Mouse (Mus musculus) hindbrain, embryonic 12.5 days (tissue): ENCODE data around the gene Clec4b2. TPM values are rescaled to one million over a fixed set of nuclear protein-coding genes. Genes with fewer than 3 reads are reported as not detected.
"Not testable (repeated sequence)": the region's sequence is repeated elsewhere in the genome, so short reads cannot be mapped to it uniquely, and the experiment has no call there.

ENCODE experiments used
- ATAC-seq: fragments of 200-750 bp; cut with Nextera tagmentation; 2 replicates; pipeline ENCODE4 v1.8.0; 2017; ENCODE audit warnings: moderate TSS enrichment; ENCODE audit not compliant: low FRiP score
- H3K27ac ChIP-seq: fragments of 300-500 bp; sonication (generic); 2 replicates; pipeline ENCODE4 v1.5.1; 2016; ENCODE audit warnings: mild to moderate bottlenecking
- H3K27me3 ChIP-seq: fragments of 300-500 bp; sonication (generic); 2 replicates; pipeline ENCODE4 v1.6.1; 2016; ENCODE audit warnings: mild to moderate bottlenecking
- H3K36me3 ChIP-seq: fragments of 300-500 bp; sonication (generic); 2 replicates; pipeline ENCODE4 v1.6.1; 2016; ENCODE audit warnings: mild to moderate bottlenecking
- H3K4me1 ChIP-seq: fragments of 300-500 bp; sonication (generic); 2 replicates; pipeline ENCODE4 v1.6.1; 2016
- H3K4me2 ChIP-seq: fragments of 300-500 bp; sonication (generic); replicated peaks from 2 replicates; pipeline ENCODE4 v1.6.1; 2016; ENCODE audit warnings: mild to moderate bottlenecking
- H3K4me3 ChIP-seq: fragments of 300-500 bp; sonication (generic); 2 replicates; pipeline ENCODE4 v1.5.1; 2016; ENCODE audit warnings: mild to moderate bottlenecking
- H3K9ac ChIP-seq: fragments of 300-500 bp; sonication (generic); 2 replicates; pipeline ENCODE4 v1.6.1; 2016; ENCODE audit warnings: mild to moderate bottlenecking, moderate library complexity
- H3K9me3 ChIP-seq: fragments of 300-500 bp; sonication (generic); replicated peaks from 2 replicates; pipeline ENCODE4 v1.6.1; 2016; ENCODE audit warnings: mild to moderate bottlenecking
- WGBS: fragments of 180-500 bp; shearing (Covaris S2); methylation state at CpG from one replicate; pipeline ENCODE4 v1.1.7; 2016; 5-methylcytosine and 5-hydroxymethylcytosine counted together
- polyA plus RNA-seq: library from polyadenylated mRNA; unstranded; fragments of >200 nt; fragmentation: Nextera tagmentation; extraction: Ambion mirVana; gene quantifications from 2 replicates; pipeline ENCODE4 v1.2.1, GENCODE M21; 2016

The Clec4b2 gene
- polyA plus RNA-seq, 1 experiment from 2014 or later: not detected

GRCm38 (mm10) chr6:123229644-123230043 is 57.0 kb downstream of the Clec4b2 start, which contains the start of gene Clec4n:
TSS of gene Clec4n (plus strand) at chr6:123229843.
- no peaks in the 10 kb centered on the region for H3K4me1 ChIP-seq
- no peaks in the 10 kb centered on the region for H3K27me3 ChIP-seq
- no peaks in the 10 kb centered on the region for H3K36me3 ChIP-seq
- H3K27ac ChIP-seq: no peak within 1 kb of the TSS
- no peak within 1 kb of the TSS for H3K4me2 ChIP-seq
- H3K4me3 ChIP-seq: no peak within 1 kb of the TSS
- ATAC-seq: no peak
- H3K9me3 ChIP-seq: 0 out of 2 replicates have a peak, but pooled peaks cover 3% of the 10 kb centered on the region
- no peak within 1 kb of the TSS for H3K9ac ChIP-seq
- WGBS: 67% methylated on average over 3 of the region's 3 CpGs

- no peak overlapping the region for H3K9ac ChIP-seq
- H3K4me1 ChIP-seq: no peaks in the 10 kb centered on the region
- H3K27me3 ChIP-seq: no peaks in the 10 kb centered on the region
- no peaks in the 10 kb centered on the region for H3K36me3 ChIP-seq
- H3K27ac ChIP-seq: no peak overlapping the region
- H3K4me2 ChIP-seq: no peak overlapping the region
- WGBS: 74% methylated on average over 2 of the region's 2 CpGs
- H3K4me3 ChIP-seq: no peak overlapping the region
- 0 out of 2 replicates have a peak, but pooled peaks cover 3% of the 10 kb centered on the region for H3K9me3 ChIP-seq
- no peak for ATAC-seq
Observed at GRCm38 (mm10) chr6:123231149-123231548, 58.5 kb downstream of the Clec4b2 start.

GRCm38 (mm10) chr6:123237582-123237981 is 64.9 kb downstream of the Clec4b2 start:
- ATAC-seq: no peak
- H3K9me3 ChIP-seq: no peaks in the 10 kb centered on the region
- H3K4me3 ChIP-seq: no peak overlapping the region
- H3K36me3 ChIP-seq: no peaks in the 10 kb centered on the region
- H3K4me2 ChIP-seq: no peak overlapping the region
- no peak overlapping the region for H3K9ac ChIP-seq
- no peaks in the 10 kb centered on the region for H3K27me3 ChIP-seq
- no peak overlapping the region for H3K27ac ChIP-seq
- H3K4me1 ChIP-seq: no peaks in the 10 kb centered on the region

- no peak overlapping the region for H3K27ac ChIP-seq
- WGBS: 83% methylated on average over 5 of the region's 5 CpGs
- H3K4me2 ChIP-seq: no peak overlapping the region
- H3K4me3 ChIP-seq: no peak overlapping the region
- no peaks in the 10 kb centered on the region for H3K4me1 ChIP-seq
- H3K36me3 ChIP-seq: no peaks in the 10 kb centered on the region
- no peaks in the 10 kb centered on the region for H3K27me3 ChIP-seq
- no peak for ATAC-seq
- H3K9me3 ChIP-seq: no peaks in the 10 kb centered on the region
- no peak overlapping the region for H3K9ac ChIP-seq
Observed at GRCm38 (mm10) chr6:123244201-123244600, 71.5 kb downstream of the Clec4b2 start.

- H3K27ac ChIP-seq, H3K9me3 ChIP-seq, H3K4me2 ChIP-seq, H3K4me3 ChIP-seq, H3K4me1 ChIP-seq, H3K27me3 ChIP-seq, ATAC-seq, H3K9ac ChIP-seq, H3K36me3 ChIP-seq: not testable (repeated sequence)
- WGBS: 87% methylated on average over 2 of the region's 2 CpGs
Observed at GRCm38 (mm10) chr6:123248862-123249261, 76.2 kb downstream of the Clec4b2 start.

GRCm38 (mm10) chr6:123252735-123253134 is 80.0 kb downstream of the Clec4b2 start:
- Histone ChIP-seq H3K9ac (no peak overlapping the region), H3K9me3 (no peaks in the 10 kb centered on the region; the same call in 1 of the 2 replicates), H3K4me1 (no peaks in the 10 kb centered on the region), H3K4me2 (no peak overlapping the region), H3K36me3 (no peaks in the 10 kb centered on the region), H3K4me3 (no peak overlapping the region), H3K27me3 (no peaks in the 10 kb centered on the region), H3K27ac (no peak overlapping the region)
- no peak for ATAC-seq

Other genes starting within 250 kb of the Clec4b2 start
- 0.49 and 0.94 TPM in 2 replicates for gene Clec4a3, start 220.4 kb upstream of the Clec4b2 start, polyA plus RNA-seq
- not detected in 2 replicates for gene Clec4a4, start 182.5 kb upstream of the Clec4b2 start, polyA plus RNA-seq
- not detected in 2 replicates for gene Clec4b1, start 122.9 kb upstream of the Clec4b2 start, polyA plus RNA-seq
- 1.2 and 1.6 TPM in 2 replicates for gene Clec4a2, start 66.5 kb upstream of the Clec4b2 start, polyA plus RNA-seq
- 0.85 and 1.2 TPM in 2 replicates for gene Clec4n, start 57.0 kb downstream of the Clec4b2 start, polyA plus RNA-seq
- 0.26 TPM in 1 of 2 replicates, not detected in the other for gene Clec4d, start 89.2 kb downstream of the Clec4b2 start, polyA plus RNA-seq
- not detected in 2 replicates for gene Clec4e, start 117.0 kb downstream of the Clec4b2 start, polyA plus RNA-seq
- gene Vmn2r19, start 135.4 kb downstream of the Clec4b2 start, polyA plus RNA-seq: not detected in 2 replicates
- not detected in 2 replicates for gene Vmn2r20, start 245.2 kb downstream of the Clec4b2 start, polyA plus RNA-seq